Mouse (Mus musculus) forebrain, embryonic 10.5 days (tissue): ENCODE data around the gene Lrrc75b. TPM values are rescaled to one million over a fixed set of nuclear protein-coding genes. Genes with fewer than 3 reads are reported as not detected.
"Not testable (repeated sequence)": the region's sequence is repeated elsewhere in the genome, so short reads cannot be mapped to it uniquely, and the experiment has no call there.

Source experiments
- DNase-seq: peaks from one replicate; pipeline ENCODE4 v3.0.0-alpha.2; 2017; ENCODE audit warnings: low spot score; ENCODE audit errors: extremely low spot score
- H3K27ac ChIP-seq: fragments of 300-500 bp; sonication (generic); 2 replicates; pipeline ENCODE4 v1.5.1; 2016; ENCODE audit warnings: mild to moderate bottlenecking
- H3K27me3 ChIP-seq: fragments of 300-500 bp; sonication (generic); 2 replicates; pipeline ENCODE4 v1.6.1; 2016; ENCODE audit warnings: mild to moderate bottlenecking; ENCODE audit not compliant: poor library complexity, severe bottlenecking
- H3K36me3 ChIP-seq: fragments of 300-500 bp; sonication (generic); replicated peaks from 2 replicates; pipeline ENCODE4 v1.6.1; 2016; ENCODE audit warnings: mild to moderate bottlenecking, moderate library complexity
- H3K4me1 ChIP-seq: fragments of 300-500 bp; sonication (generic); 2 replicates; pipeline ENCODE4 v1.6.1; 2016
- H3K4me3 ChIP-seq: fragments of 300-500 bp; sonication (generic); 2 replicates; pipeline ENCODE4 v1.5.1; 2016; ENCODE audit warnings: mild to moderate bottlenecking, moderate library complexity
- H3K9me3 ChIP-seq: fragments of 300-500 bp; sonication (generic); 2 replicates; pipeline ENCODE4 v1.6.1; 2016; ENCODE audit warnings: mild to moderate bottlenecking, moderate library complexity
- WGBS: fragments of 180-500 bp; shearing (Covaris S2); methylation state at CpG from one replicate; pipeline ENCODE4 v1.1.7; 2016; 5-methylcytosine and 5-hydroxymethylcytosine counted together
- polyA plus RNA-seq: library from polyadenylated mRNA; unstranded; fragments of >200 nt; fragmentation: Nextera tagmentation; extraction: Ambion mirVana; gene quantifications from 2 replicates; pipeline ENCODE4 v1.2.1, GENCODE M21; 2016

The Lrrc75b gene
- polyA plus RNA-seq, 1 experiment from 2014 or later = 1.1 TPM

DNA sequence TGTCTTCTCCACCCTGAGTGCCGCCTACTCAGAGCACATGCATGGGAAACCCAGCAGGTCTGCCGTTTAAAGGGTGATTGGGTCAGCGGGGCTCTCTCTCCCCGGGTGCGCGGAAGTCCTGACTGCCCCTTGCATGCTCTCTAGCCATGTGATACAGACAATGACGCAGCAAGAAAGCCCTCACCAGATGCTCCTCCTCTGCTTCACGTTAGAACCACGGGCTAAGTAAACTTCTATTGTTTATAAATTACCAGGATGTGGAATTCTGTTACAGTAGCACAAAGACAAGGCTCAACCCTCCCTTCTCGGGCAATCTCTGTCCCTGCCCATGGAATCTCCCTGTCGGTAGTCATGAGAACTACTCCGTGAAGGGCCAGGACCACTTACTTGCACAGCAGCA lies 9.0 kb downstream of the Lrrc75b start:
- WGBS = 57% methylated on average over 12 of the region's 12 CpGs
- Histone ChIP-seq H3K27me3 (peaks cover 2% of the 10 kb centered on the region; the same call in 1 of the 2 replicates), H3K36me3 (no peaks in the 10 kb centered on the region), H3K4me3 (no peak overlapping the region), H3K9me3 (no peaks in the 10 kb centered on the region), H3K27ac (no peak overlapping the region), H3K4me1 (peaks cover 16% of the 10 kb centered on the region)
- no peak for DNase-seq

DNA sequence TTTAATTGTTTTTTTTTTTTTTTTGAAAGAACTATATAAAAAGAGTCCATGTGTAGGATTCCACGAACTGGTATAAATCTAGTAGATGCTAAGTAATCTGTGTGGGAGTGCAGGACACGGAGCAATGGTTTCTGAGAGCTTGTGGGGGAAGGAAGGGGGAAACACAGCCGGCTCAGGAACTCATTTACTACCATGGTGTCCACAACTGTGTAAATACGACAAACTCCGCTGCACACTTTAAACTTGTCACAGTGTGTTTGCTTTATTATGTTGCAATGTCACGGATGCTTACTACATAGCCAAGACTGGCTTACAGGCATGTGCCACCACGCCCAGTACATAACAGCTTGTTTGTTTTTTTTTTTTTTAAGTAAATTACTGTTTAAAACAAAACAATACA lies 10.2 kb downstream of the Lrrc75b start:
- H3K27me3 ChIP-seq = no peaks in the 10 kb centered on the region
- no peak for DNase-seq
- H3K27ac ChIP-seq = no peak overlapping the region
- no peaks in the 10 kb centered on the region for H3K36me3 ChIP-seq
- H3K9me3 ChIP-seq = peaks cover 4% of the 10 kb centered on the region; the same call in 1 of the 2 replicates
- H3K4me3 ChIP-seq = no peak overlapping the region
- WGBS = 86% methylated on average over 7 of the region's 7 CpGs
- H3K4me1 ChIP-seq = peaks cover 10% of the 10 kb centered on the region; the same call in 1 of the 2 replicates

DNA sequence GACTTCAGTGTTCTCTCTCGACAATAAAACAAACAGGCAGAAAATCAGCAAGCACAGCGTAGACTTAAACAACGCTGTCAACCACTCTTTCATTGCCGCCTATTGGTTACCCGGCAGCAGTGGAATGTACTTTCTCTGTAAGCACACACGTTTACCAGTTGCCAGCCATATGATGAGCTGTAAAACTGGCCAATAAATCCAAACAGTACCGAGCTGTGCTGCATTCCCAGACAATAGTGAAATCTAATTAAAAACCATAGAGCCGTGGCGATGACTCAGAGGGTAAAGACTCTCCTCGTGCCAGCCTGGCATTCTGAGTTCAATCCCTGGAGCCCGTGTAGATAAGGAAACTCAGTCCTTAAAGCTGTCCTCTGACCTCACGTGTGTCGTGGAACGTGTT lies 11.6 kb downstream of the Lrrc75b start:
- Histone ChIP-seq H3K36me3 (no peaks in the 10 kb centered on the region), H3K4me3 (no peak overlapping the region), H3K4me1 (peaks cover 10% of the 10 kb centered on the region; the same call in 1 of the 2 replicates), H3K27me3 (no peaks in the 10 kb centered on the region), H3K27ac (no peak overlapping the region), H3K9me3 (peaks cover 8% of the 10 kb centered on the region; the same call in 1 of the 2 replicates)
- 87% methylated on average over 14 of the region's 14 CpGs for WGBS
- no peak for DNase-seq

DNA sequence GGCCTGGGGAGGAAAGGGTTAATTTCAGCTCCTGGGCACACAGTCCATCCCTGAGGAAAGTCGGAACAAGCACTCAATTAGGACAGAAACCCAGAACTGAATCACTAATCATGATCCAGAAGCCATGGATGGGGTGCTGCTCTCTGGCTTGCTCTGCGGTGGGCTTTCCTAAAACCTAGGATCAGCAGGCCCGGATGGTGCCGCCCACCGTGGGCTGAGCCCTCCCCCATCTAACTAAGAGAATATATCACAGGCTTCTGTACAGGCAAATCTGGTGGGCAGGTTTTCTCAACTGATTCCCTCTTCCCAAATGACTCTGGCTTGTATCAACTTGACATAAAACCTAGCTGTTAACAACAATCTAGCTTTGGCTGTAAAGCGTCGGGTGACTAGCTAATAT lies 12.2 kb downstream of the Lrrc75b start:
- Histone ChIP-seq H3K9me3 (peaks cover 8% of the 10 kb centered on the region; the same call in 1 of the 2 replicates), H3K4me3 (no peak overlapping the region), H3K36me3 (no peaks in the 10 kb centered on the region), H3K4me1 (peaks cover 7% of the 10 kb centered on the region; the same call in 1 of the 2 replicates), H3K27me3 (no peaks in the 10 kb centered on the region), H3K27ac (no peak overlapping the region)
- 86% methylated on average over 7 of the region's 7 CpGs for WGBS
- no peak for DNase-seq

DNA sequence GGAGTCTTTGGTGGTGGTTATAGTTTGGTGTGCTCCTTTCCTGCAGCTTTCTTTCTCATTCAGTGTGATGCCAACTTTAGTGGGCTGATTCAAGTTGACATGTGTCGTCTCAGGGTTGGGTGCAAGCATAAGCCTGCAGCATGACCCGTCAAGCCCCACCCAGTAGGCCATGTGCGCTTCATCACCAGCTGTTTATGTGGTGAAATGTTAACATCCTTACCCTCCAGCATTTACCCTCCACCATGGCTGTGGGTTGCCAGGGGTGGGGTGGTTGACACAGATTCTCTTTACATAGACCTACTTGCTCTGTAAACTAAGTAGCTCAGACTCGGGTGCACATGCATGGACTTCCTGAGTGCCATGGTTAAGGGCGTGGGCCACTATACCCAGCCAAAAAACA lies 24.0 kb downstream of the Lrrc75b start:
- 94% methylated on average over 5 of the region's 5 CpGs for WGBS
- Histone ChIP-seq H3K4me1 (no peaks in the 10 kb centered on the region), H3K27ac (no peak overlapping the region), H3K27me3 (no peaks in the 10 kb centered on the region), H3K9me3 (no peaks in the 10 kb centered on the region), H3K36me3 (peaks cover 58% of the 10 kb centered on the region), H3K4me3 (no peak overlapping the region)
- no peak for DNase-seq

DNA sequence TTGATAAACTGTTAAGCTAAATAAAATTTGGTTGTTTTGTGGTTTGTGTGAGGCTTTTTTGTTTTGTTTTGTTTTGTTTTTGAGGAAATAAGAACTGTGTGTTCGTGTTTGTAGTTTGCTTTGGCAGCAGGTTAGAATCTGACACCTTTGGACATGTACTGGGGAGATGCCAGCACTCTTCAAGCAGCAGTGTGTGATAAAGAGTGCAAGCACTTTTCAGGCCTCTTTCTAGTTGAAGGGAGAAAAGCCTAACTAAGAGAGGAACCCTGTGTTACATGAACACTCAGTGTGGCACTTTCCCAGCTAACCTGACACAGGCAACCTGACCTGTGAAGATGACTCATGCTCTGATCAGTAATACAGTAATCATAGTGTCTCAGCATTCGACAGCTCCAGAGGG lies 24.7 kb downstream of the Lrrc75b start:
- 91% methylated on average over 2 of the region's 2 CpGs for WGBS
- Histone ChIP-seq H3K9me3 (no peaks in the 10 kb centered on the region), H3K4me3 (no peak overlapping the region), H3K4me1 (no peaks in the 10 kb centered on the region), H3K36me3 (peaks cover 65% of the 10 kb centered on the region), H3K27ac (no peak overlapping the region), H3K27me3 (no peaks in the 10 kb centered on the region)
- DNase-seq = no peak

DNA sequence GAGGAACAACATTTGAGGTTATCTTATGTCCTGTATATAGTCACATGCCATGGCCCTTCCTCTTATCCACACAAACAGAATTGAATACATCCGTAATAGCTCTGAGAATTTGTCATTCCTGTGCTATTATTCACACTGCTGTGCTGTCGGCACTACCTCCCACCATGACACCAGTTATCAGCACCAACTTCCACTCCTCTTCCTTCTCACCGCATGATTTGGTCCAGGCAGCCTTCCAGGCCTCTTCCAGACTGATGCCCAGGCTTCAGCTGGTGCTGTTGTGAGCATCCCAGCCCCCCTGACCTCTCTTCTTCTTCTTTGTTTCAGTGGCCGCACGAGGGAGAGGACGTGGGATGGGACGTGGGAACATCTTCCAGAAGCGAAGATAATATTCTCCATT lies 25.2 kb downstream of the Lrrc75b start:
- no peak for DNase-seq
- Histone ChIP-seq H3K9me3 (no peaks in the 10 kb centered on the region), H3K4me1 (no peaks in the 10 kb centered on the region), H3K27me3 (no peaks in the 10 kb centered on the region), H3K4me3 (no peak overlapping the region), H3K36me3 (peaks cover 70% of the 10 kb centered on the region), H3K27ac (no peak overlapping the region)
- WGBS = 95% methylated on average over 8 of the region's 8 CpGs

DNA sequence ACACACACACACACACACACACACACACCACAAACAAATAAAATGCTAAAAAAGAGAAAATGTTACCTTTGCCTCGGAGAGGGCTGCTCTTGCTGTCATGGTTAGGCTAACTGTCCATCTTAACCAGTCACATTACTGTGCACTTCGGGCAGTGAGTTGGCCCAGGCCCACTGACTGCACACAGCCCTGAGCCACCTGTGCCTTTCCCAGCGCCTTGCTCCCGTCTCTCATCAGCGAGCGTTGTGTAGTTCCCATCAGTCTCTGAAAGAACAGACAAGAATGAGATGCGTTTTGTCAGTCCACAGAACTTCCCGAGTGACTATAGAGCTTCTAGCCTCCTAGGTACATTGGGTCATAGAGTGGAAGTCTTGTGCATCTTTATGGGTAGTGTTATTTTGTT lies 25.9 kb downstream of the Lrrc75b start:
- DNase-seq = no peak
- H3K27ac ChIP-seq = no peak overlapping the region
- no peaks in the 10 kb centered on the region for H3K4me1 ChIP-seq
- no peak overlapping the region for H3K4me3 ChIP-seq
- H3K9me3 ChIP-seq = no peaks in the 10 kb centered on the region
- 95% methylated on average over 8 of the region's 8 CpGs for WGBS
- H3K36me3 ChIP-seq = peaks cover 75% of the 10 kb centered on the region
- no peaks in the 10 kb centered on the region for H3K27me3 ChIP-seq

DNA sequence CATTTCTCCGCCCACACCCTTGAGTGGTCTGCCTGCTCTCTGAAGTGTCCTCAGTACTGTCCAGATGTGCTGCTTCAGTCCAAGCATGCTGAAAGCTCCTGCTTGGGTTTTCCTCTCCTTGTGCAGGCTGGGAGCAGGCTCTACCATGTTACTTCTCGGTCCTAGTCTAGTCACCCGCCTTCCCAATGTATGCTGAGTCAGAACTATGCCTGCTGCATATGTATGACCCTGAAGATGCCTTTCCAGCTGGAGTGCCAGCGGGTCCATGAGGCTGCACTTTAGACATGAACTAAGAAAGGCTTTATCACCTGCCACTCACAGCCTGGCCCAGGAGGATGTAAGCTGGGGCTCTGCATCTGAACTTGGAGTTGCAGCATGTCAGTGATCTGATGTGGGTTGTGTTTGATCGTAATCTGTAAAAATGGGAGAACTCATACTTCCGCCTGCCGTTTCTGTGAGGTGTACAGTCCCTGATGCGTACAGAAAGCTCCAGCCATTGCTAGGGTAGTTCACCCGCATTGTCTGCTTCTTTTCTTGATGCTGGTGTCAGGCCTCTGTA lies 28.5 kb downstream of the Lrrc75b start:
- DNase-seq = no peak
- H3K9me3 ChIP-seq = no peaks in the 10 kb centered on the region
- H3K36me3 ChIP-seq = peaks cover 97% of the 10 kb centered on the region
- H3K27ac ChIP-seq = no peak overlapping the region
- 95% methylated on average over 9 of the region's 9 CpGs for WGBS
- no peak overlapping the region for H3K4me3 ChIP-seq
- no peaks in the 10 kb centered on the region for H3K27me3 ChIP-seq
- no peaks in the 10 kb centered on the region for H3K4me1 ChIP-seq

DNA sequence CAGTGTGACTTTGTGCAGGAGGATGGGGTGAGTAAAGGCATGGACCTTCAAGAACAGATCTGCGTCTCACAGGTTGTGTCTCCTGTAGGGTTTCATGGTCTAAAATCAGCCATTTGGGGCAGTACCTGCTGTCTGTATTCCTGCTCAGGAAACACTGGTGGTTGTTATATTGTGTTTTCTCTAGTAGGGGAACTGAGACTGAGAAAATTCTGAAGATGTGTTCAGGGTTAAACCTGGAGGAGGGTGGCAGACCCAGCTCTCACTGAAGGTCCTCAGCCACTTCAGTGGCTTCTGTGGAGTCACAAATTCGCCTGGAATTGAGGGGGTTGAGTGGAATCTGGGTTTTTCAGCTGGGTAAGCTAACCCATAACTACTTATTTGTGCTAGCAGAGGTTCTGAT lies 29.8 kb downstream of the Lrrc75b start:
- H3K4me3 ChIP-seq = no peak overlapping the region
- H3K27me3 ChIP-seq = no peaks in the 10 kb centered on the region
- H3K27ac ChIP-seq = no peak overlapping the region
- no peaks in the 10 kb centered on the region for H3K9me3 ChIP-seq
- no peaks in the 10 kb centered on the region for H3K4me1 ChIP-seq
- H3K36me3 ChIP-seq = peaks cover 97% of the 10 kb centered on the region
- no peak for DNase-seq
- 90% methylated on average over 2 of the region's 2 CpGs for WGBS

DNA sequence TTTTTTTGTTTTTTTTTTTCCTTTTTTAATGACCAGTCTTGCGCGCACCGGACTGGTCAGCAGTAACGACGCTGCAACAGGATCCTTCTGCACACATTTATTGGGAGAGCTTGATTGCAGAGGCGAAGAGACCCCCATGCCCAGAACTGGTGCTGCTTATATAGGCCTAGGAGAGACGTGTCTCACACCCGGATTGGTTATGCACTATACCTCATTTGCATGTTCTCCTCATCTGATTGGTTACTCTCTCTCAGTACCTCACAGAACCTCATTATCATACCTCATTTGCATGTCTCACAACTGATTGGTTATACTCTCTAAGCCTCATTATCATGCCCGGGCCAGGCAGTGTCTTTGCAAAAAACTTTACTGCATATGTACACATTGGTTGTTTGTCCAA lies 34.7 kb downstream of the Lrrc75b start:
- H3K36me3 ChIP-seq = peaks cover 96% of the 10 kb centered on the region
- DNase-seq, H3K27me3 ChIP-seq, H3K4me3 ChIP-seq, H3K9me3 ChIP-seq, H3K27ac ChIP-seq, H3K4me1 ChIP-seq: not testable (repeated sequence)
- WGBS = 96% methylated on average over 9 of the region's 9 CpGs

DNA sequence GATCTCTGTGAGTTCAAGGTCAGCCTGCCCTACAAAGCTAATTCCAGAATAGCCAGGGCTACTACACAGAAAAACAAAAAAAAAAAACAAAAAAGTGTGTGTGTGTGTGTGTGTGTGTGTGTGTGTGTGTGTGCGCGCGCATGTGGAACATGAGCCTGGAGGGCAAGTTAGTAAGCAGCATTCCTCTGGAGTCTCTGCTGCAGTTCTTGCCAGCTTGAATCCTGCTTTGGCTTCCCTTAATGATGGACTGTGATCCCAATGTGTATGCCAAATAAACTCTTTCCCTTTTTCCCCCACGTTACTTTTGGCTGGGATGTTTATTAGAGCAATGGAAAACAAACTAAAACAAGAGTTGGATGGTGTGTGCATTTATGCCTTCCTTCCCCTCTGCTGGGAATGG lies 38.5 kb downstream of the Lrrc75b start:
- WGBS = 94% methylated on average over 4 of the region's 4 CpGs
- no peaks in the 10 kb centered on the region for H3K9me3 ChIP-seq
- peaks cover 16% of the 10 kb centered on the region for H3K4me1 ChIP-seq
- peaks cover 75% of the 10 kb centered on the region for H3K36me3 ChIP-seq
- no peak overlapping the region for H3K27ac ChIP-seq
- H3K27me3 ChIP-seq = no peaks in the 10 kb centered on the region
- DNase-seq = no peak
- H3K4me3 ChIP-seq = no peak overlapping the region

DNA sequence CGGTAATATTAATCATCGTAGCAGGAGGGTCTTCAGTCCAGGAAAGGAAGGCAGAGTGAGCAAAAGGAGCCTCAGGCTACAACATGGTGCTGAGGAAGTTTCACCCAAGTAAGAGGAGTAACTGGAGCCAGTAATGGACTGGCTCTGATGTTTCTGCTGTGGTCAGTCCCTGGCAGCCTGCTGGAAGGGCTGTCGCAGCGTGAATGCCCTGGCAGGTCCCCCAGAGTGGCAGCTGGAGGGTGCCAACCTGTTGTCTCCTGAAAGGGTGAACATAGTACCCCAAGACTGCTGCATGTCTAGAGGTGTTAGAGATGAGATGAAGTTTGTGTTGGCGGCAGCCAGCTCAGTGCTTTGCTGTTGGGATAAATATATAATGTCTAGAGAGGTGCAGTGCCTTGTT lies 39.5 kb downstream of the Lrrc75b start:
- H3K36me3 ChIP-seq = peaks cover 65% of the 10 kb centered on the region
- 97% methylated on average over 5 of the region's 5 CpGs for WGBS

DNA sequence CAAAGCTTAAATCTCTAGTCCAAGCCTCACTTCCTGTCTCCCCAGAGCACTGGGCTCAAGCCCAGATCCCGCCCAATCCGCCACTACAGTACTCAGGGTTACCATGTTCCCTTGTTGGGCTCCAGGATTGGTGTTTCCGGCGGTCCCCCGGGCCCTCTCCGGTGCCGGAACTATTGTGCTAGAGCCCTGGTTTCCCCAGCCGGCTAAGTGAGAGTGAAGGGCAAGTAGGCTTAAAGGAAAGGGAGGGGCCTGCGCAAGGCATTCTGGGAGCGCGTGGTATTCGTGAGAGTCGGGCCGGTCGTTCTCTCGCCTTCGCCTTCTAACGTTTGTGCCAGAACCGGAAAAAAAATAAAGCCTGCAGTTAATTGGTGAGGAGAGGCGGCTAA lies 42.4 kb downstream of the Lrrc75b start, which contains the start of gene Gucd1:
Gucd1 (minus strand) TSS at position 215 of the 386 bp plus-strand sequence.
- H3K9me3 ChIP-seq = no peaks in the 10 kb centered on the region
- peaks cover 46% of the 10 kb centered on the region for H3K4me1 ChIP-seq
- peak within 1 kb of the TSS; percentile 93 for H3K27ac ChIP-seq
- H3K36me3 ChIP-seq = peaks cover 36% of the 10 kb centered on the region
- peak; percentile 96 for DNase-seq
- no peaks in the 10 kb centered on the region for H3K27me3 ChIP-seq
- peak within 1 kb of the TSS; percentile 90 for H3K4me3 ChIP-seq
- WGBS = under 1% methylated on average over 20 of the region's 20 CpGs

More for the DNA sequence above, 39.5 kb downstream of the Lrrc75b start:
- Histone ChIP-seq H3K4me1 (peaks cover 27% of the 10 kb centered on the region), H3K9me3 (no peaks in the 10 kb centered on the region), H3K4me3 (no peak overlapping the region), H3K27ac (no peak overlapping the region), H3K27me3 (no peaks in the 10 kb centered on the region)
- DNase-seq = no peak
